Mouse (Mus musculus) thymus, postnatal 14 days (tissue): ENCODE results near the gene Ergic1.

Source experiments
- DNase-seq: peaks from one replicate; pipeline ENCODE4 v3.0.0; 2021

The Ergic1 gene

GRCm38 (mm10) chr17:26540083-26540482 lies 21.2 kb upstream of the Ergic1 start:
- no peak for DNase-seq

GRCm38 (mm10) chr17:26544319-26544963 lies 16.8 kb upstream of the Ergic1 start:
- DNase-seq = no peak

GRCm38 (mm10) chr17:26547771-26548170 lies 13.5 kb upstream of the Ergic1 start:
- no peak for DNase-seq

GRCm38 (mm10) chr17:26548566-26548965 lies 12.7 kb upstream of the Ergic1 start:
- DNase-seq = no peak

- DNase-seq = no peak
Measured at GRCm38 (mm10) chr17:26549148-26549809, 12.0 kb upstream of the Ergic1 start.

- DNase-seq = no peak
Measured at GRCm38 (mm10) chr17:26551104-26551503, 10.2 kb upstream of the Ergic1 start.

- DNase-seq = no peak
Measured at GRCm38 (mm10) chr17:26553033-26553432, 8.3 kb upstream of the Ergic1 start.

- no peak for DNase-seq
Measured at GRCm38 (mm10) chr17:26560526-26561289, 581 bp upstream of the Ergic1 start.

- DNase-seq = no peak
Measured at GRCm38 (mm10) chr17:26561651-26562181, 427 bp downstream of the Ergic1 start, which contains the start of gene Dusp1. Gene Dusp1, minus strand, starts transcription at chr17:26562128.

GRCm38 (mm10) chr17:26562292-26562691 lies 1.0 kb downstream of the Ergic1 start:
- DNase-seq = no peak

- DNase-seq = no peak
Measured at GRCm38 (mm10) chr17:26563476-26563875, 2.2 kb downstream of the Ergic1 start.

- DNase-seq = no peak
Measured at GRCm38 (mm10) chr17:26564439-26564838, 3.1 kb downstream of the Ergic1 start.

- no peak for DNase-seq
Measured at GRCm38 (mm10) chr17:26567142-26567817, 6.0 kb downstream of the Ergic1 start.

- DNase-seq = no peak
Measured at GRCm38 (mm10) chr17:26567818-26568173, 6.5 kb downstream of the Ergic1 start.

GRCm38 (mm10) chr17:26569594-26570350 lies 8.5 kb downstream of the Ergic1 start:
- no peak for DNase-seq

GRCm38 (mm10) chr17:26570651-26571118 lies 9.4 kb downstream of the Ergic1 start:
- DNase-seq = no peak

GRCm38 (mm10) chr17:26571377-26571776 lies 10.1 kb downstream of the Ergic1 start:
- no peak for DNase-seq

- DNase-seq = peak; percentile 47
Measured at GRCm38 (mm10) chr17:26572265-26572664, 11.0 kb downstream of the Ergic1 start.

- no peak for DNase-seq
Measured at GRCm38 (mm10) chr17:26574118-26574517, 12.8 kb downstream of the Ergic1 start.

- no peak for DNase-seq
Measured at GRCm38 (mm10) chr17:26574701-26575100, 13.4 kb downstream of the Ergic1 start.

- no peak for DNase-seq
Measured at GRCm38 (mm10) chr17:26575786-26576690, 14.7 kb downstream of the Ergic1 start.
